Mouse (Mus musculus) liver, embryonic 11.5 days (tissue): ENCODE measurements around the gene Anxa5. TPM values are rescaled to one million over a fixed set of nuclear protein-coding genes. Genes with fewer than 3 reads are reported as not detected.

Experiments
- ATAC-seq: fragments of 200-750 bp; cut with Nextera tagmentation; replicated peaks from 2 replicates; pipeline ENCODE4 v1.8.0; 2017; ENCODE audit warnings: moderate number of reproducible peaks, mild to moderate bottlenecking, moderate TSS enrichment, moderate library complexity; ENCODE audit not compliant: low FRiP score
- DNase-seq: peaks from one replicate; pipeline ENCODE4 v3.0.0-alpha.2; 2017; ENCODE audit warnings: low spot score
- H3K27ac ChIP-seq: fragments of 300-500 bp; sonication (generic); 2 replicates; pipeline ENCODE4 v1.5.1; 2014; ENCODE audit warnings: mild to moderate bottlenecking, low read depth, low read length, control low read depth
- H3K27me3 ChIP-seq: fragments of 300-500 bp; sonication (generic); replicated peaks from 2 replicates; pipeline ENCODE4 v1.6.1; 2014; ENCODE audit warnings: low read length, mixed read lengths; ENCODE audit not compliant: control insufficient read depth, insufficient read depth
- H3K36me3 ChIP-seq: fragments of 300-500 bp; sonication (generic); 2 replicates; pipeline ENCODE4 v1.6.1; 2014; ENCODE audit warnings: mild to moderate bottlenecking, low read length, moderate library complexity, mixed read lengths; ENCODE audit not compliant: control insufficient read depth, insufficient read depth
- H3K4me1 ChIP-seq: fragments of 300-500 bp; sonication (generic); replicated peaks from 2 replicates; pipeline ENCODE4 v1.6.1; 2014; ENCODE audit warnings: low read length, mixed read lengths; ENCODE audit not compliant: control insufficient read depth, insufficient read depth
- H3K4me2 ChIP-seq: fragments of 300-500 bp; sonication (generic); 2 replicates; pipeline ENCODE4 v1.6.1; 2014; ENCODE audit warnings: mild to moderate bottlenecking, control low read depth, moderate library complexity
- H3K4me3 ChIP-seq: fragments of 300-500 bp; sonication (generic); 2 replicates; pipeline ENCODE4 v1.5.1; 2014; ENCODE audit warnings: low read depth, low read length, control low read depth
- H3K9ac ChIP-seq: fragments of 300-500 bp; sonication (generic); 2 replicates; pipeline ENCODE4 v1.6.1; 2014; ENCODE audit warnings: low read depth, low read length, control low read depth
- H3K9me3 ChIP-seq: fragments of 300-500 bp; sonication (generic); 2 replicates; pipeline ENCODE4 v1.6.1; 2016; ENCODE audit warnings: low read length, inconsistent platforms, mixed read lengths; ENCODE audit not compliant: control insufficient read depth
- WGBS: fragments of 180-500 bp; shearing (Covaris S2); extraction: QIAGEN DNeasy Blood & Tissue Kit; methylation state at CpG from one replicate; pipeline ENCODE4 v1.1.7; 2014; 5-methylcytosine and 5-hydroxymethylcytosine counted together
- polyA plus RNA-seq: library from polyadenylated mRNA; unstranded; fragments of >200 nt; fragmentation: Nextera tagmentation; extraction: Ambion mirVana; gene quantifications from 2 replicates; pipeline ENCODE4 v1.2.1, GENCODE M21; 2014

Anxa5 gene
- polyA plus RNA-seq, 1 experiment from 2014 or later: 108 TPM

DNA sequence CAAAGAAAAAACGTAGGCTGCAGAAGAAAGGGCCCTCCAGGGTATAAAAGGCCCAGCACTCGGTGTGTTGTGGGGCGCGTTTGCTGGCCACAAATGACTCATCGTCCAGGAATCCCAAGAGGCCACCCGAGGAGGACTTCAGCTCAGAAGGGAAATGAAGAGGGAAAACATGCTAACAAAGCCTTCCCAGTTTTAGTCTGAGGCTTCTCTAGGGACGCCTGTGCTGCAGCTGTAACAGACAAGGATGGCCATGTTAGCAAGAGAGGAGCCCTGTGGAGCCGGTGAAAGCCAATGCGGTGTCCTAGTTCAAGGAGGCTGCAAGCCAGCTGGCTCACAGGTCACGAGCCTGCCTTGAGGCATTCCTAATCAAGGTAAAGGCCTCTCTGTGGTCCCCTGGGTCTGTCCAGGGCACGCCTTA is 6.1 kb upstream of the Anxa5 start:
- Histone ChIP-seq H3K9me3 (no peaks in the 10 kb centered on the region), H3K4me2 (no peak overlapping the region), H3K27me3 (no peaks in the 10 kb centered on the region), H3K27ac (no peak overlapping the region), H3K4me1 (peaks cover 5% of the 10 kb centered on the region; the same call in 1 of the 2 replicates), H3K9ac (no peak overlapping the region), H3K4me3 (no peak overlapping the region), H3K36me3 (no peaks in the 10 kb centered on the region)
- ATAC-seq (no peak), DNase-seq (no peak)
- 19% methylated on average over 11 of the region's 11 CpGs for WGBS

- no peaks in the 10 kb centered on the region for H3K27me3 ChIP-seq
- no peak overlapping the region for H3K27ac ChIP-seq
- DNase-seq (no peak), ATAC-seq (no peak)
- H3K36me3 ChIP-seq: no peaks in the 10 kb centered on the region
- no peak overlapping the region for H3K4me2 ChIP-seq
- WGBS: 83% methylated on average over 2 of the region's 2 CpGs
- no peaks in the 10 kb centered on the region for H3K9me3 ChIP-seq
- no peak overlapping the region for H3K4me3 ChIP-seq
- peaks cover 5% of the 10 kb centered on the region; the same call in 1 of the 2 replicates for H3K4me1 ChIP-seq
- no peak overlapping the region for H3K9ac ChIP-seq
These were observed 4.8 kb upstream of the Anxa5 start for GRCm38 (mm10) chr3:36480486-36480885.

DNA sequence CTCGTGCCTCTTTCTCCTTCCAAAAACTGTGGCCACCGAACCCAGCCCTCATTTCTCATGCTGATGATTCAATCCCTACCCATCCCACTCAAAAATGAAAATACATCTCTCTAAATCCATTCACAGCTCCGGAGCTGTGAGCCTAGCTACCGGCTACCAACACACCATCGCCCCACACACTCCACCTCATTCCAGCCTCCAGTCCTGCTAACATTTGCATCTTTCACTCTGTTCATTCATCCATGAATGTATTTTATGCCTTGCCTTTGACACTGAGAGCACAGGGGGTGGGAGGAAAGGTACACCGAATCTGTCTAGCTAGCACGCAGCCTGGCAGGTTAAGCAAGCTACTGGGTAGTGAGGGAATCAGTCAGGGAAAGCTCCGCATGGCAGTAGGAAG is 3.1 kb upstream of the Anxa5 start:
- Histone ChIP-seq H3K36me3 (no peaks in the 10 kb centered on the region), H3K27me3 (no peaks in the 10 kb centered on the region), H3K27ac (no peak overlapping the region), H3K4me1 (peaks cover 5% of the 10 kb centered on the region; the same call in 1 of the 2 replicates), H3K9me3 (no peaks in the 10 kb centered on the region), H3K4me2 (no peak overlapping the region), H3K9ac (no peak overlapping the region), H3K4me3 (no peak overlapping the region)
- ATAC-seq: no peak
- DNase-seq: no peak
- 88% methylated on average over 8 of the region's 8 CpGs for WGBS

DNA sequence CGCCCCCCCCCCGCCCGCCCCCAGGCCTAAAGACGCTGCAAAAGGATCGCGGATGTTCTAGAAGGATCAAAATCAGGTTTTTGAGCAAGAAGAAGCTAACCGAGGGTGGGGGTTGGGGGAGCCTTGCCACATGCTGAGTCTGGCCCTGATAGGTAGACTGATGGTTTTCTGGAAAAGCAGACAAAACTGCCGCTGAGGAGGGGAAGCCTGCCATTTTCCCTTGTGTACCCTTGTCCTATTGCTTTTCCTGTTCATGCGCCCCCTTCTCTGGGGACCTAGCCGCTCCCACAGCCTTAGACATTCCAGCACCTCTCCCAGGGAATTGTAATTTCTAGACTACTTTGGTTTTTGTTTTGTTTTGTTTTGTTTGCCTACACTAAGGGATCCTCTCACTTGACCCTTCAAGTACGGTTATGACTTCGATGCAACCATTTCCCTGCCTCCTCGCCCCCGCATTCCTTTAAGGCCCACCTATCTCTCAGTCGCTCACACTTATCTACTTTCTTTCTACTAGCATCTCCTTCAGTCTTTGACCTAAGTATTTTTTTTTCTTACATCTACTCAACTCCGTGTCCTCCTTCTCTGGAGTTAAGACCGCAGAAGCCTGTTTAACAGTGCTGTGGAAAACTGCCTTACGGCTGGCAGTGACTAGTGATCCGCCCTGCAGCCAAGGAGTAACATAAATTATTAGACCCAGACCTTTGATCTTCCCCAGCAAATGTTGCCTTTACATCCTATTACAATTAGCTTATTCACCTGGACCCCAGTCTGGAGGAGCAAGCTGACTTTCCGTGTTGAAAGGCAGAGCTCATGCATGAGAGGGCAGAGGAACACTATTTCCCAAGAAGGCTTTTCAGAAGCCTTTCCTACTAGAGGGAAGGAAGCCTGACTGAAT is 814 bp upstream of the Anxa5 start:
- DNase-seq (peak; percentile 40), ATAC-seq (no peak)
- peak overlapping the region; percentile 67 for H3K9ac ChIP-seq

GRCm38 (mm10) chr3:36474938-36475483 is 683 bp downstream of the Anxa5 start:
- peak overlapping the region; percentile 67 for H3K9ac ChIP-seq
- H3K36me3 ChIP-seq: no peaks in the 10 kb centered on the region
- peak overlapping the region; percentile 67 for H3K27ac ChIP-seq
- DNase-seq (no peak), ATAC-seq (peak; percentile 3)
- no peaks in the 10 kb centered on the region for H3K9me3 ChIP-seq
- no peaks in the 10 kb centered on the region for H3K27me3 ChIP-seq
- H3K4me1 ChIP-seq: no peaks in the 10 kb centered on the region
- H3K4me2 ChIP-seq: peak overlapping the region; percentile 88
- WGBS: 1% methylated on average over 24 of the region's 24 CpGs
- H3K4me3 ChIP-seq: peak overlapping the region; percentile 72

More for the DNA sequence above, 814 bp upstream of the Anxa5 start:
- peak overlapping the region; percentile 88 for H3K4me2 ChIP-seq
- H3K27me3 ChIP-seq: no peaks in the 10 kb centered on the region
- H3K4me3 ChIP-seq: peak overlapping the region; percentile 72
- H3K9me3 ChIP-seq: no peaks in the 10 kb centered on the region
- H3K36me3 ChIP-seq: no peaks in the 10 kb centered on the region
- H3K4me1 ChIP-seq: no peaks in the 10 kb centered on the region; the same call in 1 of the 2 replicates
- peak overlapping the region; percentile 63; the same call in 1 of the 2 replicates for H3K27ac ChIP-seq
- WGBS: 32% methylated on average over 20 of the region's 20 CpGs

- ATAC-seq: no peak
- Histone ChIP-seq H3K4me2 (peak overlapping the region; percentile 88), H3K9ac (no peak overlapping the region), H3K27me3 (no peaks in the 10 kb centered on the region), H3K4me3 (peak overlapping the region; percentile 72), H3K4me1 (no peaks in the 10 kb centered on the region), H3K9me3 (no peaks in the 10 kb centered on the region), H3K36me3 (no peaks in the 10 kb centered on the region), H3K27ac (no peak overlapping the region)
- DNase-seq: no peak
- WGBS: 81% methylated on average over 5 of the region's 5 CpGs
These were observed 1.3 kb downstream of the Anxa5 start for GRCm38 (mm10) chr3:36474421-36474820.

DNA sequence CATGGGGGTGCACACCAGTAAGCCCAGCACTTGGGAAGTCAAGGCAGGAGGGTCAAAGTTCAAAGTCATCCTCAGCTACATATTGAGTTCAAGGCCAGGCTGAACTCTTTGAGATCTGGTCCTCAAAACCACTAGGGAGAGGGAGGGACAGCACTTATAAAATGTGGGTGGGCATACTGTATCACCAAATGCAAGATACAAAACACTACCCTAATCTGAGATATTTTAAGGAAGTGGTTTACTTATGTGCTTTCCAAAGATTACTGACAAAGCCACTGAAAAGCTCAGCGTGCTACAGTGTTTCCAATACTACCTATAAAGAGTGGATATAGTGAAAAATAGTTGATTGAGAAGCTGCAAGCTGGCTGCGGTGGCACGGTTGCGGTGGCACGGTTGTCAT is 2.5 kb downstream of the Anxa5 start:
- H3K9me3 ChIP-seq: no peaks in the 10 kb centered on the region
- no peak for ATAC-seq
- H3K27me3 ChIP-seq: no peaks in the 10 kb centered on the region
- no peak for DNase-seq
- no peaks in the 10 kb centered on the region for H3K4me1 ChIP-seq
- H3K36me3 ChIP-seq: no peaks in the 10 kb centered on the region
- H3K4me2 ChIP-seq: no peak overlapping the region
- no peak overlapping the region for H3K4me3 ChIP-seq
- WGBS: 85% methylated on average over 5 of the region's 5 CpGs
- H3K9ac ChIP-seq: no peak overlapping the region
- H3K27ac ChIP-seq: no peak overlapping the region

DNA sequence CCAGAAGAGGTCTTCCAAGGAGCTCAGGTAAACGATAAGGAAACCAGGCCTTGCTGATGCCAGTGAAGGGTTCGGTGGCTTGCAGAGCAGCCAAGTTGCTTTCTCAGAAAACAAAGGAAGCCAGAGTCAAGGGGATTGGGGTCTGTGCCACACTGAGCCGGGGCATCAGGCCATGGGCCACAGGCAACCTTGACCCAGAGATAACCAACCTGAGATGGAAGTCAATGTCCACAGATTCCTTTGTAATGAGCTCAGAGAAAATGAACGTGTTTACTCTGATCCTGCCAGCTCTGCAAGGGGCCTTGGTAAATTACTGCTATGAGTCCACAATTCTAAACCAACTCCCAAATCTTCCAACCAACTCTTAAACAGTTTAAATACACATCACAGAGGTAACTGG is 3.8 kb downstream of the Anxa5 start:
- ATAC-seq: no peak
- no peak overlapping the region for H3K4me3 ChIP-seq
- no peak overlapping the region for H3K9ac ChIP-seq
- H3K4me2 ChIP-seq: no peak overlapping the region
- H3K36me3 ChIP-seq: no peaks in the 10 kb centered on the region
- no peaks in the 10 kb centered on the region for H3K9me3 ChIP-seq
- WGBS: 57% methylated on average over 4 of the region's 4 CpGs
- H3K27me3 ChIP-seq: no peaks in the 10 kb centered on the region
- DNase-seq: no peak
- H3K4me1 ChIP-seq: no peaks in the 10 kb centered on the region
- H3K27ac ChIP-seq: no peak overlapping the region
